Mouse (Mus musculus) adrenal gland, adult 2 months (tissue): ENCODE results near the gene 2410141K09Rik. TPM values are rescaled to one million over a fixed set of nuclear protein-coding genes. Genes with fewer than 3 reads are reported as not detected.
"Not testable (repeated sequence)": the region's sequence is repeated elsewhere in the genome, so short reads cannot be mapped to it uniquely, and the experiment has no call there.

ENCODE experiments used
- DNase-seq: peaks from one replicate; pipeline ENCODE4 v3.0.0; 2021
- long read RNA-seq: library from polyadenylated mRNA; stranded (forward); transcript quantifications from one replicate; pipeline ENCODE4 v2.0.0, GENCODE M21; 2021
- polyA plus RNA-seq: library from polyadenylated mRNA; depleted of rRNA; stranded (reverse); fragments of >200 nt; gene quantifications from 2 replicates; pipeline ENCODE4 v1.2.3, GENCODE M21; 2012; rRNA removed
- total RNA-seq, 2 experiments: library from RNA; stranded (reverse); gene quantifications; 2 replicates each; pipeline ENCODE4 v1.2.3; 2021

Gene 2410141K09Rik
- not detected for total RNA-seq
- not detected in 2 replicates for polyA plus RNA-seq
- long read RNA-seq = 0 reads

DNA sequence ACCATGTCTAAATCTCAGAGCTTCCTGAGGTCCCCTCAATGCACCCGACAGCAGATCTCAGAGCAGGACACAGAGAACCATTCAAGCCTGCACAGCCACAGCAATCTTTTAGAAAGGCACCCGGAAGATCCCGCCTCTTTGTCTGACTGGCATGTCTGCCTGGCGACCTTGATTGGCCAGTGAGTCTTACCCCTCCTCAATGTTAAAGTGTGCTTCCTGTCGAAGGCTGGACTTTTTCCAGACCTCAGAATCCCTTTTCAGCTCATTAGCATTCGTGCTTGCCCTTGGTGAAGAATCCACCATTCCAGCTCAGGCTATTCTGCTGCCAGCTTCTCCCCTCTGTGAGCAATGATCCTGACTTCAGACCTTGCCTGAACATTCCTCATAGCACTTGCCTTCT is at the start of gene 2410141K09Rik:
Gene 2410141K09Rik, minus strand, starts transcription at position 101 of the 400 bp plus-strand sequence.
- DNase-seq = not testable (repeated sequence)

DNA sequence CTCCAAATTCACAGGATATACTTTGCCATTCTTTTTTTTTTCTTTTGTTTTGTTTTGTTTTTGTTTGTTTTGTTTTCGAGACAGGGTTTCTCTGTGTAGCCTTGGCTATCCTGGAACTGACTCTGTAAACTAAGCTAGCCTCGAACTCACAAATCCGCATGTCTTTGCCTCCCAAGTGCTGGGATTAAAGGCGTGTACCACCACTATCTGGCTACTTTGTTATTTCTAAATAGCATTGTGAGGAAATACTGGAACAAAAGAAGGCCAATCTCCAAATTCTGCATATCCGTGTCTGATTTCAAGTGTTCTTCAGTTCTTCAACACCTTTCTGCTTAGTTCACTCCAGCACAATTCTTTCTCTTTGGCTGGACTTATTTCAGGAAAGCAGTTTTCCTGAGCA is 14.1 kb downstream of the 2410141K09Rik start:
- DNase-seq = not testable (repeated sequence)

DNA sequence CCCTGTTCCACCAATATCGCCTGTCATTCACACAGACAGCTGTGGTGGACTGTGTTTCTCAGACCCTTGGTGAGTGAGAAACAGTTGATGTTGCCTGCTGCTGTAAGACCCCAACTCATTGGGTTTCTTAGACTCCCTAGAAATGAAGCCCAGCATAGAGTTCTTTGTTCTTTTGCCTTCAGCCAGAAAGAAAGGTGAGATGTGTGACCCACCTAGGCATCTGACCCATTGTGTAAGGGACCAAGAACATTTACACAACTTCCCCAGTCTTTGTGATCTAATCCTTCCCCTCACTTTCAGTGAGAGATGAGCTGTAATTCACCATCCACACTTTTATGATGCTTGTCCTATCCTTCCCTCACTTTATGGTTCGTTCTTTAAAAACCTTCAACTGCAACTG is 26.0 kb downstream of the 2410141K09Rik start:
- DNase-seq = not testable (repeated sequence)

Other genes with a start within 250 kb of the 2410141K09Rik start
- gene Gm10772, start 213.5 kb downstream of the 2410141K09Rik start, total RNA-seq = not detected
- gene Gm10772, start 213.5 kb downstream of the 2410141K09Rik start, polyA plus RNA-seq = not detected in 2 replicates